Mouse (Mus musculus) testis, adult 2 months (tissue): Measurements from ENCODE around the gene Ccn6.

ENCODE experiments used
- CTCF ChIP-seq: fragments of 200-500 bp; IDR thresholded peaks from 2 replicates; pipeline ENCODE4 v1.5.1; 2012; ENCODE audit warnings: low read depth, mild to moderate bottlenecking, inconsistent platforms, low read length, moderate library complexity; ENCODE audit not compliant: control insufficient read depth, insufficient read depth, insufficient replicate concordance
- POLR2A ChIP-seq: fragments of 200-500 bp; IDR thresholded peaks from 2 replicates; pipeline ENCODE4 v1.6.1; 2012; ENCODE audit warnings: low read depth, mild to moderate bottlenecking, inconsistent platforms, low read length, moderate library complexity; ENCODE audit not compliant: control insufficient read depth

DNA sequence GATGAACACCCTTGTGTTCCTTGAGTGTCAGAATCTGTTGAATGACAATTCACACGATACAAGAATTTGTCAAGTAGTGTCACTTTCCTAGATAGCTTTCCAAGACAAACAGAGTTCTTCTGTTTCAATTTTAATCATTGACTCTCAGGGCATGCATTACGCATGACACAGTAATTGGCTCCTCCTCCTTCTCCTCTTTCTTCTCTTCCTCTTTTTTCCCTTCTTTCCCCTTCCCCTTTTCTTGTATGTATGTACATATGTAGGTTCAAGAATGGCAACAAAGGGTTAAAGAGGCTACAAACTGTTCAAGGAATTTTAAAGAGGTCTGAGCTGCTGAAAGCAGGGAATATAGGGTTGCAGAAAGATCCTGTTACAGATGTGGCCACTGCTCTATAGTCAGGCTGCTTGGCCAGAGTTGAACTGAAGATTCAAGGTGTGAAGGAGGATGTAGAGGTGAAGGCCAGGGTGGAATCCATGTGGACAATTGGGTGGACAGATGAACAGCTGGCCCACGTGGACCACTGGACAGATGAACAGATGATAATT, 43.8 kb upstream of the Ccn6 start:
- TF ChIP-seq POLR2A = no peak
- TF ChIP-seq CTCF = no peak
